Mouse (Mus musculus): ENCODE measurements around the gene Cd22. TPM values are rescaled to one million over a fixed set of nuclear protein-coding genes. Genes with fewer than 3 reads are reported as not detected.
A peak's percentile ranks its signal among the peaks of the same experiment; 100 is the strongest.

Cd22 gene
- polyA plus RNA-seq, 1 experiment from 2014 or later: not detected

DNA sequence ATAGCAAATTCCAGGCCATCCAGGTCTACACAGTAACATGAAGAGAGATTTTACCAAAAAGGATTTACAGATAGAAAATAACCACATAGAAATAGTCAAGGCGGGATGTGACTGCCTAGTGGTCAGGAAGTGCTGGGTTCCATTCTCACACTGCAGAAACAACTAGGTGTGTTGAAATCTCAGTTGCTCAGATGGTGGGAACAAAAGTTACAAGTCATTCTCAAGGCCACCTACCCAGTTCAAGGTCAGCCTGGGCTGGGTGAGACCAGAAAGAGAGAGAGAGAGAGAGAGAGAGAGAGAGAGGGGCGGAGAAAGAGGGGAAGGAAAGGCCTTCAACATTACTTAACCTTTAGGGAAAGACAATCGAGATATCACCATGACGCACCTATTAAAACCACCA lies 6.7 kb upstream of the Cd22 start:
- H3K9ac ChIP-seq (ENCODE audit: low read depth, low read length): no peak overlapping the region
- ATAC-seq (ENCODE audit: low FRiP score): no peak
- DNase-seq (ENCODE audit: low spot score): no peak
- WGBS: 77% methylated on average over 4 of the region's 4 CpGs
- H3K27ac ChIP-seq (ENCODE audit: low read depth, low read length): no peak overlapping the region
- no peaks in the 10 kb centered on the region for H3K4me1 ChIP-seq (replicated peaks; ENCODE audit: control insufficient read depth, insufficient read depth, low read length)
- no peak overlapping the region for H3K4me3 ChIP-seq (ENCODE audit: low read depth, low read length)
- H3K27me3 ChIP-seq (ENCODE audit: control insufficient read depth, insufficient read depth, low read length): no peaks in the 10 kb centered on the region
- no peaks in the 10 kb centered on the region for H3K36me3 ChIP-seq (ENCODE audit: control insufficient read depth, insufficient read depth, low read length)
- no peak overlapping the region for H3K4me2 ChIP-seq (replicated peaks; ENCODE audit: low read depth, low read length)
- no peaks in the 10 kb centered on the region for H3K9me3 ChIP-seq (ENCODE audit: control insufficient read depth, low read length)

DNA sequence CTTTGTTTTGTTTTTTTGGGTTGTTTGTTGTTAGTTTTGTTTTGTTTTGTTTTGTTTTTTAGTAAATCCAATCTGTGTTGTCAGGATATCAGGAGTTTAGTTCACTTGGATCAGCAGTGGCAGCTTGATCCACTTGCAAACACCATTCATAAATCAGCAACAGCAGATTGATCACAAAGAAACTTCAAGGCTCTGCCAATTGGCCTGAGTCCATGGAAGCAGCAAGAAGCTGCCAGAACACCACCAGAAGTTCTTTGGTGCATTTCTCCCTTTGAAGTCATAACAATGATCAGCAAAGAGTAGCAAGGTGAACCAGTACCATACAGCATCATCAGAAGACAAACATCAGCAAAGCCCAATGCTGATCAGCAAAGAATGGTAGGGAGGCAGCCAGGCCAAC lies 3.9 kb upstream of the Cd22 start:
- no peaks in the 10 kb centered on the region for H3K9me3 ChIP-seq (ENCODE audit: control insufficient read depth, low read length)
- H3K27me3 ChIP-seq (ENCODE audit: control insufficient read depth, insufficient read depth, low read length): no peaks in the 10 kb centered on the region
- no peak overlapping the region for H3K4me2 ChIP-seq (replicated peaks; ENCODE audit: low read depth, low read length)
- ATAC-seq (ENCODE audit: low FRiP score): no peak
- H3K27ac ChIP-seq (ENCODE audit: low read depth, low read length): no peak overlapping the region
- no peak for DNase-seq (ENCODE audit: low spot score)
- no peak overlapping the region for H3K9ac ChIP-seq (ENCODE audit: low read depth, low read length)
- H3K36me3 ChIP-seq (ENCODE audit: control insufficient read depth, insufficient read depth, low read length): no peaks in the 10 kb centered on the region
- H3K4me3 ChIP-seq (ENCODE audit: low read depth, low read length): no peak overlapping the region
- no peaks in the 10 kb centered on the region for H3K4me1 ChIP-seq (replicated peaks; ENCODE audit: control insufficient read depth, insufficient read depth, low read length)

DNA sequence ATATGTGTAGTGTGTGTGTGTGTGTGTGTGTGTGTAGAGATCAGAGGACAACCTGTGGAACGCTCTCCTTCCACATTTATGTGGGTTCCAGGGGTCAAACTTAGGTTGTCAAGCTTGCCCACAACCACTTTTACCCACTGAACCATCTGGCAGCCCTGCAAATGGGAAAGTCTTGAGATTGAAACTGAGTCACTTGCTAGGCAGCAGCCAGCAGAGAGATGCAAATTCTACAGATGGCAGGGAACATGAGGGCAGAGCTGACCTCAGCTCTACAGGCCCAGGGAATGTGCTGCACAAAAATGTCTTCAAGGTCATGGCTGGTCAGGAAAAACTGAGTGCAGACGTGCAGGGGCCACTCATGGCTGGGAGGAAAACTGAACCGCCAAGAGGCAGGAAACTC lies 1.2 kb upstream of the Cd22 start:
- DNase-seq (ENCODE audit: low spot score): no peak

DNA sequence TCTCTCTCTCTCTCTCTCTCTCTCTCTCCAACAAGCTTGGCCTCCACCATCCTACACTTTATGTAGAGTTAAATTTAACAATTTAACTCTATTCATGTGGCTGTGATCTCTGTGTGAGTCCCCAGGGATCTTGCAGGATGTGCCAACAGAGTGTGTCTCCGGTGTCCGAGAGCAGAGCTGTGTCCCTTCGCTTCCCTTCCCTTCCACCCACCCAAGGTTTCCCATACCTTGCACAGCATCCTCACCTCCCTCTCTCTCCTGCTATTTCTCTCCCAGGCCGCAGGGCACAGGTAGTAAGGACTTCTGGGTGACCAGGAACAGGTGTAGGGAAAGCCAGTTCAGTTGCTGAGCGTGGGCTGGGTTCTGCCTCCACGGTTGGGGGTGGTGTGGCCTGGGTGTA lies 1.2 kb downstream of the Cd22 start:
- Histone ChIP-seq H3K27me3 (ENCODE audit: control insufficient read depth, insufficient read depth, low read length) (no peaks in the 10 kb centered on the region), H3K4me2 (replicated peaks; ENCODE audit: low read depth, low read length) (no peak overlapping the region), H3K36me3 (ENCODE audit: control insufficient read depth, insufficient read depth, low read length) (no peaks in the 10 kb centered on the region), H3K9ac (ENCODE audit: low read depth, low read length) (no peak overlapping the region), H3K4me1 (replicated peaks; ENCODE audit: control insufficient read depth, insufficient read depth, low read length) (no peaks in the 10 kb centered on the region), H3K27ac (ENCODE audit: low read depth, low read length) (no peak overlapping the region), H3K4me3 (ENCODE audit: low read depth, low read length) (no peak overlapping the region), H3K9me3 (ENCODE audit: control insufficient read depth, low read length) (no peaks in the 10 kb centered on the region)
- 90% methylated on average over 6 of the region's 6 CpGs for WGBS
- no peak for DNase-seq (ENCODE audit: low spot score)
- no peak for ATAC-seq (ENCODE audit: low FRiP score)

More for the DNA sequence above, 1.2 kb upstream of the Cd22 start:
- Histone ChIP-seq H3K9me3 (ENCODE audit: control insufficient read depth, low read length) (no peaks in the 10 kb centered on the region), H3K36me3 (ENCODE audit: control insufficient read depth, insufficient read depth, low read length) (no peaks in the 10 kb centered on the region), H3K27me3 (ENCODE audit: control insufficient read depth, insufficient read depth, low read length) (no peaks in the 10 kb centered on the region), H3K4me2 (replicated peaks; ENCODE audit: low read depth, low read length) (no peak overlapping the region), H3K4me3 (ENCODE audit: low read depth, low read length) (no peak overlapping the region), H3K27ac (ENCODE audit: low read depth, low read length) (no peak overlapping the region), H3K4me1 (replicated peaks; ENCODE audit: control insufficient read depth, insufficient read depth, low read length) (no peaks in the 10 kb centered on the region), H3K9ac (ENCODE audit: low read depth, low read length) (no peak overlapping the region)
- WGBS: 77% methylated on average over 3 of the region's 3 CpGs
- ATAC-seq (ENCODE audit: low FRiP score): no peak

DNA sequence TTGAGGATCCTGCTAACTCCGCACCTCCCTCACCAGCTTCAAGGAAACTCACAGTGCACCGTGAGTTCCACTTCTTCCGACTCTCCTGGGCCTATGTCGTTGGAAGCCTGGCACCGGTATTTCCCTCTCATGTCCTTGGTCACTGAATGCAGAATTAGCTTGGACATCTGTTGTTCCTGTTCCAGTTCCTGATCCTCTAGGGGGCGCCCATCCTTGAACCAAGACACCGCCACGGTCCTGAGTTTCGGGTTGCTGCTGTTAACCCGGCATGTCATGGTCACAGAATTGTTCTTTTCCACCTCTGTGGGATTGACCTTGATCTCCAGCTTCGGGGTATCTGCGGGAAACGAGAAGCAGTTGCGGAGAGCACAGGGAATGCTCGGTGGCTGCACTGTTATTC lies 7.1 kb downstream of the Cd22 start:
- H3K36me3 ChIP-seq (ENCODE audit: control insufficient read depth, insufficient read depth, low read length): no peaks in the 10 kb centered on the region
- H3K4me1 ChIP-seq (replicated peaks; ENCODE audit: control insufficient read depth, insufficient read depth, low read length): no peaks in the 10 kb centered on the region
- ATAC-seq (ENCODE audit: low FRiP score) (0 out of 2 replicates have a peak, but pooled peaks have one; percentile 22), DNase-seq (ENCODE audit: low spot score) (peak; percentile 83)
- 25% methylated on average over 15 of the region's 15 CpGs for WGBS
- H3K4me2 ChIP-seq (replicated peaks; ENCODE audit: low read depth, low read length): no peak overlapping the region
- H3K4me3 ChIP-seq (ENCODE audit: low read depth, low read length): no peak overlapping the region
- no peak overlapping the region for H3K27ac ChIP-seq (ENCODE audit: low read depth, low read length)
- H3K27me3 ChIP-seq (ENCODE audit: control insufficient read depth, insufficient read depth, low read length): no peaks in the 10 kb centered on the region
- no peaks in the 10 kb centered on the region for H3K9me3 ChIP-seq (ENCODE audit: control insufficient read depth, low read length)
- H3K9ac ChIP-seq (ENCODE audit: low read depth, low read length): no peak overlapping the region

DNA sequence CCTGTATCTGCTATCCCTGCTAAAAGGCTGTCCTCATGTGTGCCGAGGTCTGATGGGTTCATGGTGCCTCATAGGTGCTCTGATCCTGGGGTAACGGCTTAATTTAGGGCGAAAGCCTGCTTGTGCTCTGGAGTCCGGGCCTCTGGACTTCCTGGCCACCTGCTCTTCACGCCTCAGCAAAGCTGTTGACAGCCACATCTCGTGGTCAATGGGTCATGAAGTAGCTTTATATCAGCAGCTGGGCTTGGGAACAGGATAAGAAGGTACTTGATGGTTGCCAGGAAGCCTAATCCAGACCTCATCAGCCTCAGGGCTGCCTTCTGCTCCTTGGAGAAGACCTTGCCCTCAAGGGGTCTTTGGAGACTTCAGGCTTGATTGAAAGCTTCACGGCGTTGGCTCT lies 16.8 kb downstream of the Cd22 start:
- Histone ChIP-seq H3K4me3 (ENCODE audit: low read depth, low read length) (no peak overlapping the region), H3K4me1 (replicated peaks; ENCODE audit: control insufficient read depth, insufficient read depth, low read length) (no peaks in the 10 kb centered on the region), H3K9me3 (ENCODE audit: control insufficient read depth, low read length) (no peaks in the 10 kb centered on the region), H3K36me3 (ENCODE audit: control insufficient read depth, insufficient read depth, low read length) (no peaks in the 10 kb centered on the region), H3K27ac (ENCODE audit: low read depth, low read length) (no peak overlapping the region), H3K4me2 (replicated peaks; ENCODE audit: low read depth, low read length) (no peak overlapping the region), H3K9ac (ENCODE audit: low read depth, low read length) (no peak overlapping the region), H3K27me3 (ENCODE audit: control insufficient read depth, insufficient read depth, low read length) (no peaks in the 10 kb centered on the region)
- DNase-seq (ENCODE audit: low spot score) (no peak), ATAC-seq (ENCODE audit: low FRiP score) (no peak)
- 68% methylated on average over 8 of the region's 8 CpGs for WGBS

DNA sequence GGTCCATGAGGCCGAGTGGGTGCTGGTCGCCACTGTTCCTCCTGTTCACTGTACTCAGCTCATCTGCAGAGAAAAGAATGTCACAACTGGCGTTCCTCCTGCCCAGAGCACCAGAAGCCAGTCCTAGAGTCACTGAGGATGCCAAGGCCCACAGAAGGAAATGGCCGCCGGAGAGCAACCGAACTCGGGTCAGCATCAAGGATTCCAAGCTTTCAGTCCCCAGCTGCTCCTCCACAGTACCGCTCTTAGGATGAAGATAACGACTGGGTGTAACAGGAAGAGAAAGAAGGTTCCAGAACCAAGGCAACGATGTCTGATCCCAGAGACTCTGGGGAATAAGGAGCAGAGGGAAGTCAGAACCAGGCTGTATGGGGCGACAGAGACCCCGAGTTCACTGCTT lies 18.7 kb downstream of the Cd22 start, which contains the start of gene Ffar1:
Gene Ffar1 (minus strand): TSS at position 101 of the 400 bp plus-strand sequence.
- DNase-seq (ENCODE audit: low spot score) (no peak), ATAC-seq (ENCODE audit: low FRiP score) (no peak)
- Histone ChIP-seq H3K36me3 (ENCODE audit: control insufficient read depth, insufficient read depth, low read length) (no peaks in the 10 kb centered on the region), H3K4me2 (replicated peaks; ENCODE audit: low read depth, low read length) (no peak within 1 kb of the TSS), H3K9me3 (ENCODE audit: control insufficient read depth, low read length) (no peaks in the 10 kb centered on the region), H3K27me3 (ENCODE audit: control insufficient read depth, insufficient read depth, low read length) (no peaks in the 10 kb centered on the region), H3K4me3 (ENCODE audit: low read depth, low read length) (no peak within 1 kb of the TSS), H3K4me1 (replicated peaks; ENCODE audit: control insufficient read depth, insufficient read depth, low read length) (no peaks in the 10 kb centered on the region), H3K27ac (ENCODE audit: low read depth, low read length) (no peak within 1 kb of the TSS), H3K9ac (ENCODE audit: low read depth, low read length) (no peak within 1 kb of the TSS)
- 90% methylated on average over 12 of the region's 12 CpGs for WGBS

DNA sequence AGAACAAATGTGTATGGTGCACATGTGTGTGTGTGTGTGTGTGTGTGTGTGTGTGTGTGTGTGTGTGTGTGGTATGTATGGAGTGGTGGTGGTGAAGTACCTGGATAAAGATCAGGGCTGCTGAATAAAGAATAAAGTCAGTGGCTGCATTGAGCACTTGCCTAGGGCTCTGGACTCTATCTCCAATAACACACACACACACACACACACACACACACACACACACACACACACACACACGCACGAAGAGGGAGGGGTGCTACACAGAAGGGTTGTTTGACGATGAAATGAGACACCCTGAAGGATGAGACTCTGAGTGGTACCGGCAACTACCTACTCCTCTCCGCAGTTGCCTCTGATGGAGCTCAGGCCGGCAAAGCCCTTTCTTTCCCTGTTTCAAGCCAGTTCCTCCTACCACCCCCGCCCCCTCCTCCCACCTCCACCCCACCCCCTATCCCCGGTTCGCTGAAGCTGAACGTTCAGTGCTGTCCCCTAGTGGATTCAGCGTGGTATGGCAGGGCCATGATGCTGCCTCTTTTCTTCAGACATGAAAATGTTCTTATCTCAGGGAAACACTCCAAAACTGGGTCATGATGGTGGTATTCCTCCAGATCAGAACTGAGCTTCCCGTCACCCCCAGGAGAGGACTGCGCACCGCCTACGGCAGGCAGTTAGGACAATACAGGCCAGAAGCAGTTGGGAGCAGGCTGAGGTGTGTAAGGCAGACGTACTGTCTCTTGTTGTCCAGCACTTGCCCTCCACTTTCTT lies 20.3 kb downstream of the Cd22 start:
- ATAC-seq (ENCODE audit: low FRiP score): peak; percentile 72
- Histone ChIP-seq H3K36me3 (ENCODE audit: control insufficient read depth, insufficient read depth, low read length) (no peaks in the 10 kb centered on the region), H3K27me3 (ENCODE audit: control insufficient read depth, insufficient read depth, low read length) (no peaks in the 10 kb centered on the region), H3K9ac (ENCODE audit: low read depth, low read length) (no peak overlapping the region), H3K4me2 (replicated peaks; ENCODE audit: low read depth, low read length) (peak overlapping the region; percentile 23; the same call in 1 of the 2 replicates), H3K27ac (ENCODE audit: low read depth, low read length) (no peak overlapping the region), H3K9me3 (ENCODE audit: control insufficient read depth, low read length) (no peaks in the 10 kb centered on the region), H3K4me1 (replicated peaks; ENCODE audit: control insufficient read depth, insufficient read depth, low read length) (no peaks in the 10 kb centered on the region), H3K4me3 (ENCODE audit: low read depth, low read length) (0 out of 2 replicates have a peak overlapping the region, but pooled peaks have one; percentile 8)
- peak; percentile 86 for DNase-seq (ENCODE audit: low spot score)
- WGBS: 12% methylated on average over 14 of the region's 16 CpGs

DNA sequence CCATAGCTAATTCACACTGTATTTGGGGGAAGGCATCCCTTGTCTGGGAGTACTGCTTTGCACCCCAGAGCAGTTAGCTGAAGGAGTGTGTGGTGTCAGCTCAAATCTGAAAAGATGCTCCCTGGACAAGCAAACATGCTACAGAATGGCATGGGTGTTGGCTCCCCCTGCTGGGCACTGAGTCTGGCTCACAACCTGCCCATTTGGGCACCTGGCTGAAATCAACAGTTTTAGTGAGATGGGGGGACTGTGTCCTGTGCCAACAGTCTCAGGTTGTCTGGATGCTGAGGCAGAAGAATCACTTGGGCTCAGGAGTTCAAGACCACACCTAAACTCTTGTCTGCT lies 20.9 kb downstream of the Cd22 start:
- Histone ChIP-seq H3K4me2 (replicated peaks; ENCODE audit: low read depth, low read length) (no peak overlapping the region), H3K36me3 (ENCODE audit: control insufficient read depth, insufficient read depth, low read length) (no peaks in the 10 kb centered on the region), H3K27ac (ENCODE audit: low read depth, low read length) (no peak overlapping the region), H3K4me3 (ENCODE audit: low read depth, low read length) (no peak overlapping the region), H3K9ac (ENCODE audit: low read depth, low read length) (no peak overlapping the region), H3K4me1 (replicated peaks; ENCODE audit: control insufficient read depth, insufficient read depth, low read length) (no peaks in the 10 kb centered on the region), H3K27me3 (ENCODE audit: control insufficient read depth, insufficient read depth, low read length) (no peaks in the 10 kb centered on the region), H3K9me3 (ENCODE audit: control insufficient read depth, low read length) (no peaks in the 10 kb centered on the region)
- ATAC-seq (ENCODE audit: low FRiP score) (peak; percentile 66), DNase-seq (ENCODE audit: low spot score) (peak; percentile 79)
